Mouse (Mus musculus) ES-E14 (cell line): ENCODE measurements around the gene Tmem144. TPM values are rescaled to one million over a fixed set of nuclear protein-coding genes. Genes with fewer than 3 reads are reported as not detected.
A peak's percentile ranks its signal among the peaks of the same experiment; 100 is the strongest.

Source experiments
- DNase-seq: peaks from one replicate; pipeline ENCODE4 v3.0.0-alpha.2; 2013; ENCODE audit warnings: low read depth, low spot score
- H3K27ac ChIP-seq: 2 replicates; pipeline ENCODE4 v1.5.1; 2012; ENCODE audit warnings: low read depth, mild to moderate bottlenecking, low read length, moderate library complexity, mixed read lengths; ENCODE audit not compliant: poor library complexity, insufficient read depth, severe bottlenecking
- H3K36me3 ChIP-seq: 2 replicates; pipeline ENCODE4 v1.6.1; 2012; ENCODE audit warnings: mild to moderate bottlenecking, low read length, moderate library complexity, mixed read lengths; ENCODE audit not compliant: control insufficient read depth, poor library complexity, insufficient read depth, severe bottlenecking
- H3K4me1 ChIP-seq, 2 experiments: fragments of 150-350 bp in 1 of 2; sonication (generic) in 1 of 2; 2 replicates each; pipeline ENCODE4 v1.6.1; 2012; ENCODE audit warnings: low read length in 2 of 2, mild to moderate bottlenecking in 1 of 2, mixed read lengths in 1 of 2; ENCODE audit not compliant: control insufficient read depth in 2 of 2, insufficient read depth in 2 of 2, poor library complexity in 1 of 2
- H3K4me3 ChIP-seq, 2 experiments: fragments of 150-350 bp in 1 of 2; sonication (generic) in 1 of 2; 2 replicates each; pipeline ENCODE4 v1.5.1; 2012; ENCODE audit warnings: low read length in 2 of 2, low read depth in 1 of 2, mild to moderate bottlenecking in 1 of 2, mixed read lengths in 1 of 2; ENCODE audit not compliant: insufficient read depth in 1 of 2, poor library complexity in 1 of 2, severe bottlenecking in 1 of 2
- H3K9ac ChIP-seq: 2 replicates; pipeline ENCODE4 v1.6.1; 2012; ENCODE audit warnings: low read depth, mild to moderate bottlenecking, low read length, mixed read lengths; ENCODE audit not compliant: poor library complexity, insufficient read depth, severe bottlenecking
- H3K9me3 ChIP-seq: fragments of 150-350 bp; sonication (generic); 2 replicates; pipeline ENCODE4 v1.6.1; 2012; ENCODE audit warnings: low read depth, mild to moderate bottlenecking, low read length; ENCODE audit not compliant: control insufficient read depth, insufficient read depth
- CHD2 ChIP-seq: IDR thresholded peaks from 2 replicates; pipeline ENCODE4 v1.6.1; 2014; ENCODE audit warnings: mild to moderate bottlenecking, low read depth, low read length, inconsistent platforms
- HCFC1 ChIP-seq: IDR thresholded peaks from 2 replicates; pipeline ENCODE4 v1.6.1; 2012; ENCODE audit warnings: low read length, inconsistent platforms, borderline replicate concordance; ENCODE audit not compliant: insufficient read depth
- MAFK ChIP-seq: IDR thresholded peaks from 2 replicates; pipeline ENCODE4 v1.6.1; 2014; ENCODE audit warnings: mild to moderate bottlenecking, low read depth, low read length, inconsistent platforms; ENCODE audit not compliant: insufficient read depth
- ZC3H11A ChIP-seq: IDR thresholded peaks from 2 replicates; pipeline ENCODE4 v1.6.1; 2012; ENCODE audit warnings: low read depth, mild to moderate bottlenecking, inconsistent platforms, low read length, borderline replicate concordance
- ZNF384 ChIP-seq: IDR thresholded peaks from 2 replicates; pipeline ENCODE4 v1.6.1; 2012; ENCODE audit warnings: low read depth, low read length, inconsistent platforms
- in situ Hi-C, 2 experiments: fragments of 600-800 bp; cut with MboI; formaldehyde crosslinking; loops; one replicate each; pipeline ENCODE4 v1.15.1; 2025; ENCODE audit warnings: low sequenced_read_pairs in 2 of 2, inconsistent platforms in 1 of 2; ENCODE audit not compliant: unreplicated experiment in 2 of 2
- total RNA-seq: library from RNA; depleted of rRNA; stranded (reverse); fragments of 300-350 nt; gene quantifications from 2 replicates; pipeline ENCODE4 v1.2.3, GENCODE M21; 2012

Tmem144 gene
- total RNA-seq, 1 experiment, result 5.4 TPM

DNA sequence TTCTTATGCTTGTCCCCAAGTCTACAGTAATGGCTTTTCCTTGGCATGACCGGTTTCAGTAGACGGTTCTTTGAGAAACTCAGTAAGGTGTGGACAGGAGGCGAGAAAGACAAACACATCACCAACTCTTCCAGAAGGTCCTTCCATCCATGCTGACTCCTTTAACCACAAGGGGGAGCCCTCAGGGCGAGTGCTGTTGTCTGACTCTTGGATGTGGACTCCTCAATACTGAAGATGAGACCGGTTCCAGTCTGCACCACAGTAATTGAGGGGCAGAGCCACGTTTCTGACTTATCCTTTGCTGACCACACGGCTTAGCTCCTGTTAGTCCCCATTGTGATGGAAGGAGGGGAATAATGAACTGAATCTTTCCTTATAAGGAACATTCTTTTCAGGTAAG lies 30.5 kb upstream of the Tmem144 start:
- no peak overlapping the region for H3K27ac ChIP-seq
- H3K9ac ChIP-seq, result no peak overlapping the region
- H3K4me1 ChIP-seq, result peaks cover 3 to 4% of the 10 kb centered on the region in 2 experiments; a peak in 1 of 4 replicates
- TF ChIP-seq ZC3H11A (0 out of 2 replicates have a peak, but pooled peaks have one; percentile 38), HCFC1 (no peak)
- in situ Hi-C loops, result loop anchor here in 1 of 2 experiments (25.0 kb wide), 1 partner anchor 179 kb away; no protein-coding TSS in a partner anchor
- DNase-seq, result peak; percentile 73
- no peak overlapping the region for H3K4me3 ChIP-seq
- H3K9me3 ChIP-seq, result no peaks in the 10 kb centered on the region
- no peaks in the 10 kb centered on the region for H3K36me3 ChIP-seq

DNA sequence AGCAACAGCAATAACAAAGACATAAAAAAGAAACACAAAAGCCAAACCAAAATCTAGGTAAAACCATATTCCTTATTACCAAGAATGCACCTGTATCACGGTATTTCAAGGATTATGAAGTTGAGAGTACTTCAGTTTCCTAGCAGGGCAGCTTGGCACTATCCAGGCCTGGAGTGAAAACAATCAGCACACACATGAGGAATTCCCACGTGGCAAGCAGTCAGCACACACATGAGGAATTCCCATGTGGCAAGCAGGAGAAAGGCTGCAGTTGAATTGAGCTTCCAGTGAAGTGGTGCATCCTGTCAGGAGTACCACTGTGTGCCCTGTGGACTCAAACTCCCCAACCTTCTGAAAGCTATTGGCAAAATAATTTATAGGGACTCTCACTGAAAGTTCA lies 29.1 kb upstream of the Tmem144 start:
- no peak for DNase-seq
- Histone ChIP-seq H3K27ac (no peak overlapping the region), H3K9me3 (no peaks in the 10 kb centered on the region), H3K36me3 (no peaks in the 10 kb centered on the region), H3K4me1 (peaks cover 3 to 4% of the 10 kb centered on the region in 2 experiments; a peak in 1 of 4 replicates), H3K9ac (no peak overlapping the region), H3K4me3 (no peak overlapping the region)
- in situ Hi-C loops, result loop anchor here in 1 of 2 experiments (25.0 kb wide), 1 partner anchor 181 kb away; no protein-coding TSS in a partner anchor
- TF ChIP-seq HCFC1, result no peak
- no peak for TF ChIP-seq ZC3H11A
- no peak for TF ChIP-seq CHD2
- no peak for TF ChIP-seq ZNF384
- TF ChIP-seq MAFK, result no peak

DNA sequence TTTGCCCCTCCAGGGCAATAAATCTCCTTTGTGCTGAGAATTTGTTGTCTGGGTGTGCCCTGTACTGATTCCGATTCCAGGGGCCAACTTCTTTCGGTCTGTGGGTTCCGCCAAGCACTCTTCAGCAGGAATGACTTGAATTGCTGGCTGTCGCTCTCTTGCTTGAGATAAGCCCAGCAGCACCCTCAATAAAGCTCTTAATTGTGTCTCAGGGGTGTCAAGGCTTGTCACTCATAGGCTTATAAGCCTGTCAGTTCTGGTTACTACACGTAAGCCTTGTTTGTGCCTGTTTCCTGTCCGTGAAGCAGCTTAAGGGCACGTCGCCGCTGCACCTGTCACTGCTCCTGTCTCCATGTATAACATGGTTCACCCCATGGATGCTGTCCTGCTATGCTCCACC lies 26.7 kb upstream of the Tmem144 start:
- in situ Hi-C loops, result loop anchor here (10.0 to 25.0 kb wide), 2 partner anchors 176 to 183 kb away; no protein-coding TSS in a partner anchor
- Histone ChIP-seq H3K27ac (no peak overlapping the region), H3K9ac (no peak overlapping the region), H3K9me3 (no peaks in the 10 kb centered on the region), H3K4me3 (peak overlapping the region in 1 of 2 experiments; percentile 14; a peak in 1 of 4 replicates), H3K4me1 (peaks cover under 1 to 3% of the 10 kb centered on the region in 2 experiments; a peak in 1 of 4 replicates), H3K36me3 (no peaks in the 10 kb centered on the region)
- no peak for DNase-seq
- no peak for TF ChIP-seq ZC3H11A
- TF ChIP-seq HCFC1, result no peak
- no peak for TF ChIP-seq CHD2
- TF ChIP-seq ZNF384, result no peak
- TF ChIP-seq MAFK, result no peak

DNA sequence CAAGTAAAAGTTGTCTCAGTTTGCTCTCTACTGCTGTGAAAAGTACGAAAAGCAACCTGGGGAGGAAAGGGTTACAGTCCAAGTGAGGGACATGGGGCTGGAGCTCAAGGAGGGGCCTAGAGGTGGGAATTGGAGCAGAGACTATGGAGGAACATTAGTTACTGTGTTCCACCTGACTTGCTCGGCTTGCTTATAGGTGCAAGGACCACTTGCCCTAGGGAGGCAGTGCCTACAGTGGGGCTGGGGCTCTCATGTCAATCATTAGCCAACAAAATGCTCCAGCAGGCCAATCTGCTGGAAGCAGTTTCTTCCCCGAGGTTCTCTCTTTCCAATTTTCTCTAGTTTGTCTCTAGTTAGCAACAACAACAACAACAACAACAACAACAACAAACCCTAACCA lies 25.8 kb upstream of the Tmem144 start:
- H3K9ac ChIP-seq, result no peak overlapping the region
- in situ Hi-C loops, result loop anchor here (10.0 to 25.0 kb wide), 2 partner anchors 176 to 184 kb away; no protein-coding TSS in a partner anchor
- no peaks in the 10 kb centered on the region for H3K36me3 ChIP-seq
- H3K4me1 ChIP-seq, result no peaks in the 10 kb centered on the region
- DNase-seq, result no peak
- H3K9me3 ChIP-seq, result no peaks in the 10 kb centered on the region
- no peak overlapping the region for H3K27ac ChIP-seq
- TF ChIP-seq ZNF384, result no peak
- TF ChIP-seq ZC3H11A, result no peak
- TF ChIP-seq CHD2, result no peak
- no peak for TF ChIP-seq MAFK
- no peak overlapping the region for H3K4me3 ChIP-seq

DNA sequence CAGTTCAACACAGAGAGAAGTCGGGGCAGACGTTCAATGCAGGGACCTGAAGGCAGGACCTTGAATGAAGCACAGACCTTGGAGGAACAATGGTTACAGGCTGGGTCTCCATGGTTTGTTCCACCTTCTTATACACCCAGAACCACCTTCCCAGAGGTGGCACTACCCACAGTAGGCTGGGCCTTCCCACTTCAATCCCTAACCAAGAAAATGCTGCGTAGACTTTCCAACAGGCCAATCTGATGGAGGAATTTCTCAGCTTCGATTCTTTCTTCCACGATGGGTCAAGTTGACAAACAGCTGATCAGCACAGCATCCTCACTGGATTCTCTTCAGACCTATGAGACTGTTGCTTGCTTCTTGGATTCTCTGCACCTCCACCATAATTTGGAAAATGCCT lies 22.9 kb upstream of the Tmem144 start:
- no peak for TF ChIP-seq HCFC1
- TF ChIP-seq ZNF384, result no peak
- Histone ChIP-seq H3K27ac (no peak overlapping the region), H3K36me3 (no peaks in the 10 kb centered on the region), H3K4me3 (no peak overlapping the region), H3K9me3 (no peaks in the 10 kb centered on the region), H3K4me1 (no peaks in the 10 kb centered on the region), H3K9ac (no peak overlapping the region)
- no peak for DNase-seq
- in situ Hi-C loops, result loop anchor here (10.0 to 25.0 kb wide), 2 partner anchors 179 to 187 kb away; no protein-coding TSS in a partner anchor
